Mouse (Mus musculus) spleen, adult 2 months (tissue): Measurements from ENCODE around the gene Tal1. TPM values are rescaled to one million over a fixed set of nuclear protein-coding genes. Genes with fewer than 3 reads are reported as not detected.

Experiments
- DNase-seq, 2 experiments: peaks; one replicate each; pipeline versions ENCODE4 v3.0.0 to v3.0.0-alpha.2; 2012 to 2021; ENCODE audit warnings: low spot score in 2 of 2, low read depth in 1 of 2
- H3K27ac ChIP-seq: fragments of 200-500 bp; 2 replicates; pipeline ENCODE4 v1.5.1; 2012; ENCODE audit warnings: low read length, inconsistent platforms; ENCODE audit not compliant: insufficient read depth
- H3K27me3 ChIP-seq: fragments of 200-500 bp; 2 replicates; pipeline ENCODE4 v1.6.1; 2012; ENCODE audit warnings: mild to moderate bottlenecking, moderate library complexity, low read length, inconsistent platforms; ENCODE audit not compliant: control insufficient read depth, insufficient read depth
- H3K36me3 ChIP-seq: fragments of 200-500 bp; 2 replicates; pipeline ENCODE4 v1.6.1; 2012; ENCODE audit warnings: mild to moderate bottlenecking, low read length, inconsistent platforms; ENCODE audit not compliant: control insufficient read depth, insufficient read depth
- H3K4me1 ChIP-seq: fragments of 200-500 bp; 2 replicates; pipeline ENCODE4 v1.6.1; 2011; ENCODE audit warnings: inconsistent platforms; ENCODE audit not compliant: control insufficient read depth, insufficient read depth, insufficient read length
- H3K4me3 ChIP-seq: fragments of 200-500 bp; 2 replicates; pipeline ENCODE4 v1.5.1; 2011; ENCODE audit warnings: mild to moderate bottlenecking, inconsistent platforms; ENCODE audit not compliant: insufficient read depth, insufficient read length; ENCODE audit errors: extremely low read depth
- CTCF ChIP-seq: fragments of 200-500 bp; IDR thresholded peaks from 2 replicates; pipeline ENCODE4 v1.5.1; 2011; ENCODE audit warnings: mild to moderate bottlenecking, inconsistent platforms; ENCODE audit not compliant: insufficient read depth, insufficient read length, insufficient replicate concordance; ENCODE audit errors: extremely low read depth
- POLR2A ChIP-seq: fragments of 200-500 bp; IDR thresholded peaks from 2 replicates; pipeline ENCODE4 v1.6.1; 2011; ENCODE audit warnings: low read depth, low read length, inconsistent platforms
- WGBS: fragments of 180-500 bp; shearing (Covaris S2); methylation state at CpG from one replicate; pipeline ENCODE4 v1.1.7; 2018; 5-methylcytosine and 5-hydroxymethylcytosine counted together
- polyA plus RNA-seq: library from polyadenylated mRNA; depleted of rRNA; stranded (reverse); fragments of >200 nt; gene quantifications from 2 replicates; pipeline ENCODE4 v1.2.3, GENCODE M21; 2012

Gene Tal1
- polyA plus RNA-seq, 1 experiment: 20.9 TPM

GRCm38 (mm10) chr4:115083031-115083430 is 26.8 kb downstream of the Tal1 start:
- no peaks in the 10 kb centered on the region for H3K27me3 ChIP-seq
- 97% methylated on average over 3 of the region's 3 CpGs for WGBS
- no peak overlapping the region for H3K4me3 ChIP-seq
- no peak overlapping the region for H3K27ac ChIP-seq
- no peaks in the 10 kb centered on the region for H3K36me3 ChIP-seq
- TF ChIP-seq CTCF: no peak
- TF ChIP-seq POLR2A: no peak
- no peak for DNase-seq
- no peaks in the 10 kb centered on the region for H3K4me1 ChIP-seq

GRCm38 (mm10) chr4:115085522-115086095 is 29.4 kb downstream of the Tal1 start:
- no peaks in the 10 kb centered on the region for H3K27me3 ChIP-seq
- H3K4me3 ChIP-seq: no peak overlapping the region
- no peak overlapping the region for H3K27ac ChIP-seq
- no peaks in the 10 kb centered on the region for H3K36me3 ChIP-seq
- 20% methylated on average over 6 of the region's 6 CpGs for WGBS
- peak in 1 of 2 experiments; percentile 28 for DNase-seq
- TF ChIP-seq POLR2A (no peak), CTCF (peak; percentile 89; the same call in 1 of the 2 replicates)
- no peaks in the 10 kb centered on the region for H3K4me1 ChIP-seq

GRCm38 (mm10) chr4:115086257-115086656 is 30.0 kb downstream of the Tal1 start:
- H3K27ac ChIP-seq: no peak overlapping the region
- no peak for TF ChIP-seq POLR2A
- 90% methylated on average over 4 of the region's 4 CpGs for WGBS

DNA sequence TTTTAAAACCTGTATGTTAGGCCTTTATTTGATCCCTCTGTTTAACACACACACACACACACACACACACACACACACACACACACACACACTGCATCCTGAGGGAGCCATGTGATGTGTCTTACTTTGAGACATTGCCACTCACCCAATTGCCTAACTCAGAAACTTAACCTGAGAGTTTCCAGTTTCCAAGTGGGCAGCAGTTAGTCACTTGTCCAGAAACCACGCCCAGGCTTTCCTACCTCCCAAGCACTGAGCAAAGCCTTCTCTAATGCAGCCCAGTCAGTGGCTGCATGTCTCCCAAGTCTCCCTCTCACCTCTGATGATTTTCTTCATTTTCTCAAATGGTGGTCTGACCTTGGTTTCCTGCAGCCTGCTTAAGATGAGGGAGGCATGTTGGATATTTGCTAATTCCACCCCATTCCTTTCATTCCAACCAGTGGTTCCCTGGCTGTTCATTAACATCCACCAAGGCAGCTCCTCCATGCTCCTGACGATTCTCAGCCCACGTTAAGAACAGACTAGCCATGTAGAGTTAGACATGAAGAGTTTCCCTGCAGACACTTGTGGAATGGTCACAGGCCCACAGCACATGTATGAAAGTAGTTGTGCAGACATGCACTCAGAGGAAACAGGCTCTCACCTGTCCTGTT is 30.7 kb downstream of the Tal1 start:
- no peaks in the 10 kb centered on the region for H3K27me3 ChIP-seq
- no peaks in the 10 kb centered on the region for H3K36me3 ChIP-seq
- WGBS: 80% methylated on average over 3 of the region's 3 CpGs
- TF ChIP-seq CTCF: no peak
- no peak overlapping the region for H3K27ac ChIP-seq
- H3K4me3 ChIP-seq: no peak overlapping the region
- H3K4me1 ChIP-seq: no peaks in the 10 kb centered on the region
- DNase-seq: no peak

More at GRCm38 (mm10) chr4:115086257-115086656, 30.0 kb downstream of the Tal1 start:
- no peaks in the 10 kb centered on the region for H3K27me3 ChIP-seq
- no peak for DNase-seq
- H3K4me1 ChIP-seq: no peaks in the 10 kb centered on the region
- no peak overlapping the region for H3K4me3 ChIP-seq
- no peaks in the 10 kb centered on the region for H3K36me3 ChIP-seq

- H3K4me1 ChIP-seq: no peaks in the 10 kb centered on the region
- no peak for DNase-seq
Measured at GRCm38 (mm10) chr4:115088611-115089338, 32.5 kb downstream of the Tal1 start, which contains the start of gene Pdzk1ip1. Pdzk1ip1 (plus strand) TSS chr4:115088708.

DNA sequence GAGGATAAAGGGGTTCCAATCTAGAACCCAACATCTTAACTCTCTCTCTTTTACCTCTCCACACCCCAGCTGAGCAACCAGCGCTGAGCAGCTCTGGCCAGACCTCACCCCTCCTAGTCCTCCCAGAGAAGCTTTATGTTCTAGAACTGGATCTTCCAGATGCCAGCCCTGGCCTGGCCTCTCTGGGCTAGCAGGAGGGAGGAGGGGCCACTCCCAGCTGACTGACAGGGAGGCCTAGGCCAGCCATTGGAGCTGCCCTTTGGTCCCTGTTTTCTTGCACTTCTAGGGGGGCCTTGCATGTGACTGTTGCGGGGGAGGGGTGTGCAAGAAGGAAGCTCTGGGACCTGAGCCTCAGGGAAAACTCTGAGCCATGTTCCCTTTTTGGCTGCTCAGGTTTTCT is 34.4 kb downstream of the Tal1 start:
- no peak overlapping the region for H3K27ac ChIP-seq
- TF ChIP-seq CTCF (no peak), POLR2A (no peak)
- H3K27me3 ChIP-seq: no peaks in the 10 kb centered on the region

More at GRCm38 (mm10) chr4:115088611-115089338, 32.5 kb downstream of the Tal1 start, which contains the start of gene Pdzk1ip1:
- Histone ChIP-seq H3K27ac (peak within 1 kb of the TSS; percentile 24; the same call in 1 of the 2 replicates), H3K4me3 (peak within 1 kb of the TSS; percentile 11), H3K36me3 (no peaks in the 10 kb centered on the region), H3K27me3 (no peaks in the 10 kb centered on the region)
- TF ChIP-seq POLR2A (no peak), CTCF (no peak)
- 32% methylated on average over 11 of the region's 11 CpGs for WGBS

DNA sequence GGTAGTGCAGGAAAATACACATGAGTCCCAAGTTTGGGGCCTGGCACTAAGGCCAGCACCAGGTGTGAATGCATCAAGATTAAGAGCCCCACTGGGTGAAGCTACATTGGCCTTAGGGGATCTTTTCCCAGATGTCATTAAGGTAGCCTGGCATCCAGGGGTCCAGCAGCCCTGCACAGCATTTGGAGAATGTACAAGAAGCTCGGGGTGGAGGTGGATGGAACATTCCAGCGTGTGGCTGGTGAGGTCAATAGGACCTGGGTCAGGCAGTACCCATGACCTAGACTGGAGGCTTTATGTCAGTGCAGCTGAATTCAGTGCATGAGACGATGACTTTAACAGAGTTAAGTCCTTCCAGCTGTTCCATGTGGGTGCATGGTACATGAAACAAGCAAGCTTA is 35.6 kb downstream of the Tal1 start:
- TF ChIP-seq POLR2A: no peak
- no peak for TF ChIP-seq CTCF
- Histone ChIP-seq H3K27ac (no peak overlapping the region), H3K27me3 (no peaks in the 10 kb centered on the region), H3K4me1 (no peaks in the 10 kb centered on the region), H3K36me3 (no peaks in the 10 kb centered on the region), H3K4me3 (no peak overlapping the region)
- 89% methylated on average over 3 of the region's 3 CpGs for WGBS
- no peak for DNase-seq

More for the DNA sequence above, 34.4 kb downstream of the Tal1 start:
- Histone ChIP-seq H3K4me3 (no peak overlapping the region), H3K36me3 (no peaks in the 10 kb centered on the region), H3K4me1 (no peaks in the 10 kb centered on the region)
- 80% methylated on average over 2 of the region's 2 CpGs for WGBS
- no peak for DNase-seq
